Mouse (Mus musculus) G1E (cell line): ENCODE results near the gene Tmem104. TPM values are rescaled to one million over a fixed set of nuclear protein-coding genes. Genes with fewer than 3 reads are reported as not detected.

Experiments used
- ATAC-seq: 2 replicates; pipeline ENCODE4 v1.8.0; 2016; ENCODE audit warnings: mild to moderate bottlenecking; ENCODE audit not compliant: insufficient number of reproducible peaks, poor library complexity, low FRiP score, severe bottlenecking; ENCODE audit errors: extremely low read depth
- DNase-seq: peaks from one replicate; pipeline ENCODE4 v3.0.0; 2012; ENCODE audit warnings: low spot score
- H3K27me3 ChIP-seq: 2 replicates; pipeline ENCODE4 v1.6.1; 2012; ENCODE audit warnings: mild to moderate bottlenecking, low read length, inconsistent platforms; ENCODE audit not compliant: insufficient read depth
- H3K36me3 ChIP-seq: replicated peaks from 2 replicates; pipeline ENCODE3; 2012; ENCODE audit warnings: mild to moderate bottlenecking, inconsistent platforms
- H3K4me1 ChIP-seq: 2 replicates; pipeline ENCODE4 v1.6.1; 2012; ENCODE audit warnings: low read depth, low read length, inconsistent platforms, mixed read lengths; ENCODE audit not compliant: insufficient read depth
- H3K4me3 ChIP-seq: 2 replicates; pipeline ENCODE4 v1.5.1; 2012; ENCODE audit warnings: low read depth, mild to moderate bottlenecking, inconsistent platforms, low read length, moderate library complexity, mixed read lengths
- H3K9me3 ChIP-seq: replicated peaks from 2 replicates; pipeline ENCODE4 v1.6.1; 2012; ENCODE audit warnings: inconsistent platforms
- CTCF ChIP-seq: IDR thresholded peaks from 2 replicates; pipeline ENCODE4 v1.5.1; 2012; ENCODE audit warnings: low read depth, low read length, inconsistent platforms, mixed read lengths
- GATA1 ChIP-seq: IDR thresholded peaks from 2 replicates; pipeline ENCODE4 v1.6.1; 2012; ENCODE audit warnings: borderline replicate concordance, low read length, inconsistent platforms, mixed read lengths
- GATA2 ChIP-seq: IDR thresholded peaks from 2 replicates; pipeline ENCODE4 v1.6.1; 2012; ENCODE audit warnings: low read depth, low read length, inconsistent platforms, borderline replicate concordance
- POLR2AphosphoS5 ChIP-seq: IDR thresholded peaks from 2 replicates; pipeline ENCODE4 v1.6.1; 2012; ENCODE audit warnings: low read depth, low read length, inconsistent platforms; ENCODE audit not compliant: insufficient replicate concordance
- TAL1 ChIP-seq: conservative IDR thresholded peaks from 2 replicates; pipeline ENCODE4 v1.6.1; 2012; ENCODE audit warnings: low read depth, low read length, inconsistent platforms, mixed read lengths
- polyA plus RNA-seq: library from polyadenylated mRNA; stranded (reverse); fragments of >175 nt; gene quantifications from 2 replicates; pipeline ENCODE4 v1.2.3, GENCODE M21; 2012
- total RNA-seq, 2 experiments: library from RNA; stranded (forward) in 1 of 2; stranded (reverse) in 1 of 2; fragments of 200-1000 nt in 1 of 2; fragments of >200 nt in 1 of 2; fragmentation: Nextera tagmentation in 1 of 2; gene quantifications; 2 replicates each; pipeline ENCODE4 v1.2.3; 2014 to 2017

Tmem104 gene
- total and polyA plus RNA-seq, 3 experiments, result 2.6 to 23.2 (median 14.7) TPM

GRCm38 (mm10) chr11:115267958-115268357, 80.7 kb downstream of the Tmem104 start:
- Histone ChIP-seq H3K36me3 (peaks cover 56% of the 10 kb centered on the region), H3K9me3 (peaks cover 5% of the 10 kb centered on the region; the same call in 1 of the 2 replicates), H3K4me1 (peaks cover 30% of the 10 kb centered on the region), H3K27me3 (peaks cover 26% of the 10 kb centered on the region), H3K4me3 (no peak overlapping the region)
- DNase-seq (no peak), ATAC-seq (no peak)
- no peak for TF ChIP-seq TAL1
- TF ChIP-seq GATA2, result no peak
- TF ChIP-seq CTCF, result no peak
- no peak for TF ChIP-seq POLR2AphosphoS5
- TF ChIP-seq GATA1, result no peak

DNA sequence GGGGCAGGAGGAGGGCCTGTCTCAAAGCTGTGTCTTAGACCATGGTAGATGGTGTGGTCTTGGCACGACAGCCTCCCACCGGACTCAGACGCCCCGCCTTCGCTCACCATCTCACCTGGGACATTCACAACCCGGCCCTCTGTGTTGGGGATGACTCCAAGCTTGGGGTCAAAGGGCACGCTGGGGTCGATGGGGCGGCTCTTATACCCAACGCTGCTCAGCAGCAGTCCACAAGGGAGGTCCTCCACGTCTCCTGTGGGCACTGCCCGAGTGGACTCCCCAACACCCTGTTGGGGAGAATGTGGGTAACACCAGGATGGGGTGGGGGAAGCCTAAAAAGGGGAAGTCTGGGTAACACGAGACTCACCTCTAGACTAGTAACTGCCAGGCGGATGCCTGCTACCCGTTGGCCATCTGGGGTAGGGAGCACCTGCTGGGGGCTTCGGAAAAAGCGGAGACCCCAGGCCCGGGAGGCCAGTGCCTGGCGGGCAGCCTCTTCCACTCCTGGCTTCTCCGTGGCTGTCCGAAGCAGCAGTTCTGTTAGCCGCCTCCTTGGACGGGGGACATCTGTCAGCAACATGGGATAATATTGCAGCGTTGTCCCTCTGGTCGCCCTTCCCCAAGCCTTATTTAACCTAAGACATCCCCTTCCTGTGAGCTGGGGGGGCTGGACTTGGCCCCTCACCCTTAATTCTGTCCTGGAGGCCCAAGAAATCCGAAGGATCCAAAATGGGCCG, 82.2 kb downstream of the Tmem104 start:
- Histone ChIP-seq H3K9me3 (peaks cover 5% of the 10 kb centered on the region; the same call in 1 of the 2 replicates), H3K4me3 (no peak overlapping the region), H3K4me1 (peaks cover 44% of the 10 kb centered on the region), H3K36me3 (peaks cover 72% of the 10 kb centered on the region), H3K27me3 (peaks cover 20% of the 10 kb centered on the region; the same call in 1 of the 2 replicates)
- DNase-seq (no peak), ATAC-seq (0 out of 2 replicates have a peak, but pooled peaks have one; percentile 9)
- no peak for TF ChIP-seq POLR2AphosphoS5
- no peak for TF ChIP-seq CTCF
- no peak for TF ChIP-seq GATA2

- ATAC-seq (peak; percentile 50), DNase-seq (peak; percentile 76)
- peaks cover 51% of the 10 kb centered on the region for H3K4me1 ChIP-seq
- TF ChIP-seq POLR2AphosphoS5 (no peak), GATA2 (no peak), CTCF (peak; percentile 93), TAL1 (no peak)
- peaks cover 14% of the 10 kb centered on the region; the same call in 1 of the 2 replicates for H3K27me3 ChIP-seq
- H3K36me3 ChIP-seq, result peaks cover 77% of the 10 kb centered on the region
- H3K4me3 ChIP-seq, result no peak overlapping the region
- H3K9me3 ChIP-seq, result peaks cover 5% of the 10 kb centered on the region; the same call in 1 of the 2 replicates
Observed at GRCm38 (mm10) chr11:115270148-115270861, 83.0 kb downstream of the Tmem104 start.

DNA sequence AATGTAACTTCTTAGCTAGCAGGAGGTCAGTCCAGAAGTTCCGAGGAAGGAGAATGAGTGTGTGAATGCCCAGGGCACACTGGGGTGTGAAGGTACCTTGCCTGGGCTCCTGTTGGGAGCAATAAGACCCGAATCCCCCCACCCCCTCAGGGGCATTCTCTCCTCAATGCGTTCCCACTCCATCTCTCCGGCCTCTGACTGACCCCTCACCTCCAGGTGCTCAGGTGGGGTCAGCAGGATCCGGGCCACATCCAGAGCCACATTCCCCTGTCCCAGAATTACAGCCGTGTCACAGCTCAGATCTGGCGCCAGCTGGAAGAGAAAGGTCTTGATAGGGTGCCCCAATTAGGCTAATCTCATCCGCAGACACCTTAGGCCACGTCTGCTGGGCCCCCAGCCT, 83.8 kb downstream of the Tmem104 start:
- H3K9me3 ChIP-seq, result peaks cover 5% of the 10 kb centered on the region; the same call in 1 of the 2 replicates
- H3K27me3 ChIP-seq, result peaks cover 7% of the 10 kb centered on the region; the same call in 1 of the 2 replicates
- TF ChIP-seq POLR2AphosphoS5 (no peak), CTCF (no peak), GATA1 (no peak)
- ATAC-seq (no peak), DNase-seq (no peak)
- no peak overlapping the region for H3K4me3 ChIP-seq
- peaks cover 77% of the 10 kb centered on the region for H3K36me3 ChIP-seq
- H3K4me1 ChIP-seq, result peaks cover 58% of the 10 kb centered on the region

DNA sequence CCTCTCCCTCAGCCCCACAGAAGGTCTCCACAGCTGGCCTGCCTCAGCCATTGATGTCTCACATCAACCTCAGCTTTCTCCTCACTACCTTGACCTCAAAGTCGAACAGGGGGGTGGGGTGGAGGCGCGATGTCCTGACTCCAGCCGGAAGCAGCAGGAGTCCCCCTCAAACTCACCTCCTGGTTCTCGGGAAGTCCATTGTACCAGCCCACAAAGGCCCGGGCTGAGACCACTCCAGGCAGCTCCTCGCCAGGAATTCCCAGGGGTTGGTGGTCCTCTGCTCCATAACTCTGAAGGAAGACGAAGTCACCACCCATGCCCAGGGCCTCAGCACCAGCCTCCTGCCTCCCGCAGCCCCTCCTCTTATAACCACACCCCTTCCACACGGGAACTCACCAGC, 84.2 kb downstream of the Tmem104 start:
- Histone ChIP-seq H3K4me1 (peaks cover 62% of the 10 kb centered on the region), H3K27me3 (peaks cover 2% of the 10 kb centered on the region; the same call in 1 of the 2 replicates), H3K4me3 (no peak overlapping the region), H3K36me3 (peaks cover 77% of the 10 kb centered on the region), H3K9me3 (peaks cover 4% of the 10 kb centered on the region; the same call in 1 of the 2 replicates)
- DNase-seq, result no peak
- no peak for ATAC-seq
- no peak for TF ChIP-seq GATA2
- no peak for TF ChIP-seq TAL1
- no peak for TF ChIP-seq POLR2AphosphoS5
- TF ChIP-seq GATA1, result no peak
- TF ChIP-seq CTCF, result no peak

GRCm38 (mm10) chr11:115272894-115273498, 85.7 kb downstream of the Tmem104 start:
- peaks cover 63% of the 10 kb centered on the region for H3K4me1 ChIP-seq
- no peaks in the 10 kb centered on the region for H3K27me3 ChIP-seq
- peaks cover 69% of the 10 kb centered on the region for H3K36me3 ChIP-seq
- DNase-seq (no peak), ATAC-seq (no peak)
- H3K4me3 ChIP-seq, result no peak overlapping the region
- TF ChIP-seq GATA1, result no peak
- no peak for TF ChIP-seq GATA2
- no peak for TF ChIP-seq TAL1
- no peak for TF ChIP-seq CTCF
- no peak for TF ChIP-seq POLR2AphosphoS5
- H3K9me3 ChIP-seq, result no peaks in the 10 kb centered on the region
